Mouse (Mus musculus): ENCODE measurements around the gene Tmem255b. TPM values are rescaled to one million over a fixed set of nuclear protein-coding genes. Genes with fewer than 3 reads are reported as not detected.

Gene Tmem255b
- total RNA-seq (2021) = 1 to 10 TPM; 3.9 to 4.6 TPM

- intact Hi-C loops (cut with DNase I) = no loop called here
- DNase-seq = no peak
Observed at GRCm38 (mm10) chr8:13434889-13435288, at the start of gene Tmem255b. Gene Tmem255b, plus strand, starts transcription at chr8:13435189.

- no peak for DNase-seq
- intact Hi-C loops (cut with DNase I) = no loop called here
Observed at GRCm38 (mm10) chr8:13386366-13386765, 48.6 kb upstream of the Tmem255b start.

- intact Hi-C loops (cut with DNase I) = no loop called here
- no peak for DNase-seq
Observed at GRCm38 (mm10) chr8:13387728-13388127, 47.3 kb upstream of the Tmem255b start.

- DNase-seq = no peak
- intact Hi-C loops (cut with DNase I) = no loop called here
Observed at GRCm38 (mm10) chr8:13388744-13389143, 46.2 kb upstream of the Tmem255b start.

GRCm38 (mm10) chr8:13393869-13394268 is 41.1 kb upstream of the Tmem255b start:
- intact Hi-C loops (cut with DNase I) = no loop called here
- DNase-seq = no peak

- DNase-seq = no peak
- intact Hi-C loops (cut with DNase I) = no loop called here
Observed at GRCm38 (mm10) chr8:13396725-13397124, 38.3 kb upstream of the Tmem255b start, which contains the start of gene Atp4b. Gene Atp4b, minus strand, starts transcription at chr8:13396825.

GRCm38 (mm10) chr8:13403517-13403916 is 31.5 kb upstream of the Tmem255b start:
- no peak for DNase-seq
- intact Hi-C loops (cut with DNase I) = no loop called here

GRCm38 (mm10) chr8:13404666-13405131 is 30.3 kb upstream of the Tmem255b start, which contains the start of gene Grk1:
Gene Grk1, plus strand, starts transcription at chr8:13405081.
- intact Hi-C loops (cut with DNase I) = no loop called here
- no peak for DNase-seq

- no peak for DNase-seq
- intact Hi-C loops (cut with DNase I) = no loop called here
Observed at GRCm38 (mm10) chr8:13406011-13406410, 29.0 kb upstream of the Tmem255b start.

GRCm38 (mm10) chr8:13411597-13411996 is 23.4 kb upstream of the Tmem255b start:
- intact Hi-C loops (cut with DNase I) = loop anchor here (2.0 to 5.0 kb wide), 3 partner anchors 51 to 341 kb away; no protein-coding TSS in a partner anchor
- DNase-seq = peak; percentile 74

GRCm38 (mm10) chr8:13412891-13413558 is 22.0 kb upstream of the Tmem255b start:
- intact Hi-C loops (cut with DNase I) = loop anchor here (5.0 kb wide), 2 partner anchors 134 to 339 kb away; no protein-coding TSS in a partner anchor

GRCm38 (mm10) chr8:13413823-13414390 is 21.1 kb upstream of the Tmem255b start:
- intact Hi-C loops (cut with DNase I) = loop anchor here (5.0 kb wide), 2 partner anchors 133 to 338 kb away; no protein-coding TSS in a partner anchor
- no peak for DNase-seq

More at GRCm38 (mm10) chr8:13412891-13413558, 22.0 kb upstream of the Tmem255b start:
- DNase-seq = peak; percentile 67

- intact Hi-C loops (cut with DNase I) = no loop called here
- DNase-seq = peak; percentile 36
Observed at GRCm38 (mm10) chr8:13415879-13416278, 19.1 kb upstream of the Tmem255b start.

- intact Hi-C loops (cut with DNase I) = no loop called here
- no peak for DNase-seq
Observed at GRCm38 (mm10) chr8:13419111-13419639, 15.8 kb upstream of the Tmem255b start.

GRCm38 (mm10) chr8:13420970-13421369 is 14.0 kb upstream of the Tmem255b start:
- peak; percentile 13 for DNase-seq
- intact Hi-C loops (cut with DNase I) = no loop called here

- intact Hi-C loops (cut with DNase I) = loop anchor here (5.0 kb wide), 1 partner anchor 105 kb away; no protein-coding TSS in a partner anchor
- DNase-seq = no peak
Observed at GRCm38 (mm10) chr8:13427351-13427750, 7.6 kb upstream of the Tmem255b start.

- DNase-seq = no peak
- intact Hi-C loops (cut with DNase I) = loop anchor here (5.0 kb wide), 1 partner anchor 104 kb away; no protein-coding TSS in a partner anchor
Observed at GRCm38 (mm10) chr8:13428156-13428555, 6.8 kb upstream of the Tmem255b start.

GRCm38 (mm10) chr8:13430412-13430811 is 4.6 kb upstream of the Tmem255b start:
- intact Hi-C loops (cut with DNase I) = no loop called here
- DNase-seq = peak; percentile 77

- intact Hi-C loops (cut with DNase I) = no loop called here
- DNase-seq = no peak
Observed at GRCm38 (mm10) chr8:13430866-13431265, 4.1 kb upstream of the Tmem255b start.

- intact Hi-C loops (cut with DNase I) = no loop called here
- DNase-seq = no peak
Observed at GRCm38 (mm10) chr8:13433130-13433529, 1.9 kb upstream of the Tmem255b start.

- DNase-seq = no peak
- intact Hi-C loops (cut with DNase I) = no loop called here
Observed at GRCm38 (mm10) chr8:13436052-13436451, 1.1 kb downstream of the Tmem255b start.
